Mouse (Mus musculus): ENCODE results near the gene Cdk5. TPM values are rescaled to one million over a fixed set of nuclear protein-coding genes. Genes with fewer than 3 reads are reported as not detected.

The Cdk5 gene
- polyA plus RNA-seq, 1 experiment = 52.3 TPM

GRCm38 (mm10) chr5:24444746-24445427 is 21.6 kb upstream of the Cdk5 start, which contains the start of gene Fastk:
Gene Fastk (minus strand): TSS chr5:24445287.
- H3K27ac ChIP-seq (ENCODE audit: control insufficient read depth, insufficient read depth, low read depth, low read length) = peak within 1 kb of the TSS; percentile 84
- TF ChIP-seq POLR2A (IDR thresholded peaks at IDR 0.05; ENCODE audit: control insufficient read depth, low read depth, low read length) = peak; percentile 91
- TF ChIP-seq CTCF (IDR thresholded peaks at IDR 0.05; ENCODE audit: control insufficient read depth, insufficient read depth, insufficient replicate concordance, low read depth, low read length) = no peak
- no peaks in the 10 kb centered on the region for H3K27me3 ChIP-seq (ENCODE audit: control insufficient read depth, insufficient read depth, low read length)
- H3K36me3 ChIP-seq (ENCODE audit: control insufficient read depth, insufficient read depth, low read length) = peaks cover 2% of the 10 kb centered on the region; the same call in 1 of the 2 replicates
- peaks cover 27% of the 10 kb centered on the region for H3K4me1 ChIP-seq (ENCODE audit: control insufficient read depth, insufficient read depth, low read length)
- H3K4me3 ChIP-seq (ENCODE audit: control insufficient read depth, low read depth, low read length) = peak within 1 kb of the TSS; percentile 96

DNA sequence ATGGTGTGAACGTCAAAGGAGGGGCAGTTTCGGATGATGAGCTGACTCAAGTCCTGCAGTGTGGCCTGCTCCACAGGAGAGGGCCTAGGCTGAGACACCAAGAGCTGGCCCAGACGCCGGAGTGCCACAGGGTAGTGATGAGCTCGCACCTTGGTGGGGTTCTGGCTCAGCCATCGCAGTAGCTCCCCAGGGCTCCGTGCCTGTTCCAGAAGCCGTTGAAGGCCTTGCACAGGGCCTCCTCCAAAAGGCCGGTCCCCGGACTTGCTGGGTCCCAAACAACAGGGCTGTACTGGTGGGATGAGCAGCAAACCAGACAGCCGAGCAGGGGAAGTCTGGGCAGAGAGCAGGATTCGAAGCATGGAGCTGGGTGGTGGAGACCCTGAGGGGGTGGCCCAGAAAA is 20.6 kb upstream of the Cdk5 start:
- no peak overlapping the region for H3K4me3 ChIP-seq (ENCODE audit: control insufficient read depth, low read depth, low read length)
- no peak overlapping the region for H3K27ac ChIP-seq (ENCODE audit: control insufficient read depth, insufficient read depth, low read depth, low read length)
- TF ChIP-seq POLR2A (IDR thresholded peaks at IDR 0.05; ENCODE audit: control insufficient read depth, low read depth, low read length) (no peak), CTCF (IDR thresholded peaks at IDR 0.05; ENCODE audit: control insufficient read depth, insufficient read depth, insufficient replicate concordance, low read depth, low read length) (no peak)
- no peaks in the 10 kb centered on the region for H3K27me3 ChIP-seq (ENCODE audit: control insufficient read depth, insufficient read depth, low read length)
- peaks cover 2% of the 10 kb centered on the region; the same call in 1 of the 2 replicates for H3K36me3 ChIP-seq (ENCODE audit: control insufficient read depth, insufficient read depth, low read length)
- peaks cover 27% of the 10 kb centered on the region for H3K4me1 ChIP-seq (ENCODE audit: control insufficient read depth, insufficient read depth, low read length)

DNA sequence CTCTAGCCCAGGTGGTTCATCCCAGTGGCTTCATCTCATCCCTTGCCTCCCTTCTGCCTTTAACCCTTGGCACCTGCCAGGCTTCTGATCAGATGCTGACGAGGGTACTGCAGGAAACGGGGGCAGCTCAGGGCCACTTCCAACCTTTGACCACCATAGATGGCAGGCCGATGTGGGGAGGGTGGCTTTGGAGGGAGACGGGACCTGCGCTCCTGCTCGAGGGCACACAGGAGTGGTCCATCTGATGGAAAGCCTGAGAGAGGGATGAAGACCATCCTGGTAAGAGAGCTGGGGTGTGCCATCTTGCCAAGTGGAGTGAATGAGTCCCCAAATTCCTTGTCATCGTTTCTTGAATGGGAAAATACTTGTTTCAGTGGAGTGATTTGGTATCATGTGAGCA is 19.9 kb upstream of the Cdk5 start:
- H3K4me3 ChIP-seq (ENCODE audit: control insufficient read depth, low read depth, low read length) = no peak overlapping the region

DNA sequence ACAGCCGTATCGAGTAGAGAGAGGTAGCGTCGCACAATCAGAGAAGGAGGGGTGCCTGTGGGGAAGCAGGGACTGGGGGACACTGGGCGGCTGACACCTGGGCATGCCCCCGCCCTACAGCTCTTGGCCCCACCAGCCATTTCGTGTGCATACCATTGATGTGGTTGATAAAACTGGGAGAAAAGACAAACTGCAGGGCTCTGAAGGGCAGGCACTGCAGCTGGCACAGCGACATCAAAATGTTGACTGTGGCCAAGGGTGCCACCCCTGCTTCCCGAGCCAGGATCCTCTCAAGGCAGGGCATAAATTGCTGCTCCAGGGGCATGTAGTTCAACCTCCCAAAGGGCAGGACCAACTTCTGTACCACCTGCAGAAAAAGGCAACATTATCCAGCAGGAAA is 18.7 kb upstream of the Cdk5 start:
- Histone ChIP-seq H3K27me3 (ENCODE audit: control insufficient read depth, insufficient read depth, low read length) (no peaks in the 10 kb centered on the region), H3K36me3 (ENCODE audit: control insufficient read depth, insufficient read depth, low read length) (peaks cover 2% of the 10 kb centered on the region; the same call in 1 of the 2 replicates), H3K27ac (ENCODE audit: control insufficient read depth, insufficient read depth, low read depth, low read length) (no peak overlapping the region), H3K4me3 (ENCODE audit: control insufficient read depth, low read depth, low read length) (no peak overlapping the region), H3K4me1 (ENCODE audit: control insufficient read depth, insufficient read depth, low read length) (peaks cover 18% of the 10 kb centered on the region)
- TF ChIP-seq POLR2A (IDR thresholded peaks at IDR 0.05; ENCODE audit: control insufficient read depth, low read depth, low read length) = no peak
- TF ChIP-seq CTCF (IDR thresholded peaks at IDR 0.05; ENCODE audit: control insufficient read depth, insufficient read depth, insufficient replicate concordance, low read depth, low read length) = no peak

More for the DNA sequence above, 19.9 kb upstream of the Cdk5 start:
- no peak for TF ChIP-seq CTCF (IDR thresholded peaks at IDR 0.05; ENCODE audit: control insufficient read depth, insufficient read depth, insufficient replicate concordance, low read depth, low read length)
- TF ChIP-seq POLR2A (IDR thresholded peaks at IDR 0.05; ENCODE audit: control insufficient read depth, low read depth, low read length) = no peak
- Histone ChIP-seq H3K4me1 (ENCODE audit: control insufficient read depth, insufficient read depth, low read length) (peaks cover 27% of the 10 kb centered on the region), H3K36me3 (ENCODE audit: control insufficient read depth, insufficient read depth, low read length) (peaks cover 2% of the 10 kb centered on the region; the same call in 1 of the 2 replicates), H3K27ac (ENCODE audit: control insufficient read depth, insufficient read depth, low read depth, low read length) (no peak overlapping the region), H3K27me3 (ENCODE audit: control insufficient read depth, insufficient read depth, low read length) (no peaks in the 10 kb centered on the region)

DNA sequence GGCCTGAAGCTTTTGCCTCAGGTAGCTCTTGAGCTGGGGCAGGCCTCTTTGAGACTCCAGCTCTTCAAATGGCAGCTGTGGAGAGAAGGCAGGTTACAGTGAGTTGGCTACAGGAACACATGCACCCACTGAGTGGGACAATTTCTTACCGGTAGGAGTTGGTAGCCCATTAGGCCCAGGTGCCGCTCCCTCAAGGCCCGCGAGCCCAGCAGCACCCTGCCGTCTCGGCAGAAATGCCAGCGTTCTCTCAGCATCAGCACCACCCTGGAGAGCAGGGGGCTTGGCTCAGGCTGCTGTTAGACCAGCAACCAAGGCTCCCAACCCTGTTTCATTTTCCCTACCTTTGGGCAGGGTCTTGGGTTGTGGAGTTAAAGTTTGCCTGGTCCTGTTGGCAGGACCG is 17.9 kb upstream of the Cdk5 start:
- no peak for TF ChIP-seq CTCF (IDR thresholded peaks at IDR 0.05; ENCODE audit: control insufficient read depth, insufficient read depth, insufficient replicate concordance, low read depth, low read length)
- no peak for TF ChIP-seq POLR2A (IDR thresholded peaks at IDR 0.05; ENCODE audit: control insufficient read depth, low read depth, low read length)
- Histone ChIP-seq H3K36me3 (ENCODE audit: control insufficient read depth, insufficient read depth, low read length) (peaks cover 2% of the 10 kb centered on the region; the same call in 1 of the 2 replicates), H3K4me3 (ENCODE audit: control insufficient read depth, low read depth, low read length) (no peak overlapping the region), H3K27me3 (ENCODE audit: control insufficient read depth, insufficient read depth, low read length) (no peaks in the 10 kb centered on the region), H3K27ac (ENCODE audit: control insufficient read depth, insufficient read depth, low read depth, low read length) (no peak overlapping the region), H3K4me1 (ENCODE audit: control insufficient read depth, insufficient read depth, low read length) (peaks cover 16% of the 10 kb centered on the region)

DNA sequence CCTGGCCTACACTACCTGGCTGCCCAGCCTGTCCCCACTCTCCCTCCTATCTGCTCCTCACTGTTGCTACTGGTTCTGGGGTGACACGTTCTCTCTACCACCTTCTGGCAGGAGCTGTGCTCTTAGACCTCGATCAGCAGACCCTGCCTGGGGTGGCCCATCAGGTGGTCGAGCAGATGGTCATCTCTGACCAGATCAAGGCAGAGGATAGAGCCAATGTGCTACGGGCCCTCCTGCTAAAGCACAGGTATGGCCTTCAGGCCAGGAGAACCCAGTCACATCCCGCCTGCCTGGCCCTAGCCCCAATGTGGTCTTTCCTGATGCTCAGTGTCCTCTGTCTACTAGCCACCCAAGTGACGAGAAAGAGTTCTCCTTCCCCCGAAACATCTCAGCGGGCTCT is 10.7 kb upstream of the Cdk5 start:
- Histone ChIP-seq H3K4me3 (ENCODE audit: control insufficient read depth, low read depth, low read length) (no peak overlapping the region), H3K4me1 (ENCODE audit: control insufficient read depth, insufficient read depth, low read length) (no peaks in the 10 kb centered on the region), H3K36me3 (ENCODE audit: control insufficient read depth, insufficient read depth, low read length) (no peaks in the 10 kb centered on the region), H3K27ac (ENCODE audit: control insufficient read depth, insufficient read depth, low read depth, low read length) (no peak overlapping the region), H3K27me3 (ENCODE audit: control insufficient read depth, insufficient read depth, low read length) (no peaks in the 10 kb centered on the region)
- TF ChIP-seq POLR2A (IDR thresholded peaks at IDR 0.05; ENCODE audit: control insufficient read depth, low read depth, low read length) (no peak), CTCF (IDR thresholded peaks at IDR 0.05; ENCODE audit: control insufficient read depth, insufficient read depth, insufficient replicate concordance, low read depth, low read length) (no peak)

DNA sequence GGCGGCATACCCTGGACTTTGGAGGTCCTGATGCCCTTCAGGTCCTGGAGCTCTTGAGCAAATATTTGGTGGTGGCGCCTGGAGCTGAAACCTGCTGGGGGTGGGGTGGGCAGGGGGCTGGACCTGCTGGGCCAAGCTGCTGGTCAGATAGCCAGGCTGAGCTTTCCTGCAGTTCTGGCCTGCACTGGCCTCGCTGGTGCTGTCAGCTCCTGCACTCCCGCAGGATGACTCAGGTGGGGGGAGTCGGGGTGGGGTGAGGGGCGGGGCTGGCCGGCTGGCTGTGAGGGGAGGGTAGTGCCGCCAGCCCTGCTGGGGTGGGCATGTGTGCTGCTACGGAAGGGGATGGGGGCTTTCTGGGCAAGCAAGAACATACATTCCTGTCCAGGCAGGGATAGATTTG is 5.3 kb upstream of the Cdk5 start:
- peaks cover 21% of the 10 kb centered on the region for H3K4me1 ChIP-seq (ENCODE audit: control insufficient read depth, insufficient read depth, low read length)

More for the DNA sequence above, 5.3 kb upstream of the Cdk5 start:
- Histone ChIP-seq H3K4me3 (ENCODE audit: control insufficient read depth, low read depth, low read length) (no peak overlapping the region), H3K27me3 (ENCODE audit: control insufficient read depth, insufficient read depth, low read length) (no peaks in the 10 kb centered on the region), H3K36me3 (ENCODE audit: control insufficient read depth, insufficient read depth, low read length) (no peaks in the 10 kb centered on the region), H3K27ac (ENCODE audit: control insufficient read depth, insufficient read depth, low read depth, low read length) (no peak overlapping the region)
- TF ChIP-seq CTCF (IDR thresholded peaks at IDR 0.05; ENCODE audit: control insufficient read depth, insufficient read depth, insufficient replicate concordance, low read depth, low read length) (no peak), POLR2A (IDR thresholded peaks at IDR 0.05; ENCODE audit: control insufficient read depth, low read depth, low read length) (no peak)

Measured in testis, adult 2 months (tissue).